Mouse (Mus musculus) lung, postnatal 0 days (tissue): ENCODE data around the gene Mxd4.

Experiments used
- CTCF ChIP-seq: IDR thresholded peaks from 2 replicates; pipeline ENCODE4 v1.5.1; 2016; ENCODE audit warnings: antibody characterized with exemption, mild to moderate bottlenecking
- EP300 ChIP-seq: IDR thresholded peaks from 2 replicates; pipeline ENCODE4 v1.6.1; 2016; ENCODE audit warnings: antibody characterized with exemption, mild to moderate bottlenecking, control low read depth

- TF ChIP-seq CTCF (peak; percentile 84), EP300 (no peak)
Observed at GRCm38 (mm10) chr5:34139751-34140150, 47.8 kb downstream of the Mxd4 start.
